Mouse (Mus musculus): ENCODE results near the gene Smoc2.

The Smoc2 gene

GRCm38 (mm10) chr17:14346891-14347290, 67.6 kb downstream of the Smoc2 start:
- no peak for DNase-seq (ENCODE audit: low spot score in 2 of 2)

GRCm38 (mm10) chr17:14349086-14349814, 69.9 kb downstream of the Smoc2 start:
- no peak for DNase-seq (ENCODE audit: low spot score in 2 of 2)

- DNase-seq (ENCODE audit: low spot score in 2 of 2): no peak
Observed at GRCm38 (mm10) chr17:14353219-14354079, 74.1 kb downstream of the Smoc2 start.

- no peak for DNase-seq (ENCODE audit: low spot score in 2 of 2)
Observed at GRCm38 (mm10) chr17:14361511-14361910, 82.2 kb downstream of the Smoc2 start.

- peak; percentile 50 to 52 for DNase-seq (ENCODE audit: low spot score in 2 of 2)
Observed at GRCm38 (mm10) chr17:14370476-14370875, 91.2 kb downstream of the Smoc2 start.

- DNase-seq (ENCODE audit: low spot score in 2 of 2): no peak
Observed at GRCm38 (mm10) chr17:14371606-14372005, 92.3 kb downstream of the Smoc2 start.

GRCm38 (mm10) chr17:14372324-14373145, 93.2 kb downstream of the Smoc2 start:
- peak; percentile 18 to 32 for DNase-seq (ENCODE audit: low spot score in 2 of 2)

- DNase-seq (ENCODE audit: low spot score in 2 of 2): no peak
Observed at GRCm38 (mm10) chr17:14378692-14379446, 99.6 kb downstream of the Smoc2 start.

DNA sequence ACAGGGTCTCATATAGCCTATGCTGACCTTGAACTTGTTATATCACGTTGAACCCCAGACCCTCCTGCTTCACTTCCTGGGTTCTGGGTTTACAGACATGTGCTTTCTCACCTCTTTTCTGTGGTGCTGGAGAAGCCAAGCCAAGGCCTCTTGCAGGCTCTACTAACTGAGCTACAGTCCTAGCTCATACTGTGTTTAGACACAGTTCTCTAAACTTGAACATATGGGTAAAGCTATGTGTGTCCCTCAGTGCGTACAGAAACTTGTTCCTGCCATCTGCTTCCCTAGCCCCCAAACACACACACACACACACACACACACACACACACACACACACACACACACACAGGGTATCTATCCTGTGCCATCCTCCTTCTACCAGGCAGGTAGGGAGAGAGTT, 100.2 kb downstream of the Smoc2 start:
- no peak for DNase-seq (ENCODE audit: low spot score in 2 of 2)

DNA sequence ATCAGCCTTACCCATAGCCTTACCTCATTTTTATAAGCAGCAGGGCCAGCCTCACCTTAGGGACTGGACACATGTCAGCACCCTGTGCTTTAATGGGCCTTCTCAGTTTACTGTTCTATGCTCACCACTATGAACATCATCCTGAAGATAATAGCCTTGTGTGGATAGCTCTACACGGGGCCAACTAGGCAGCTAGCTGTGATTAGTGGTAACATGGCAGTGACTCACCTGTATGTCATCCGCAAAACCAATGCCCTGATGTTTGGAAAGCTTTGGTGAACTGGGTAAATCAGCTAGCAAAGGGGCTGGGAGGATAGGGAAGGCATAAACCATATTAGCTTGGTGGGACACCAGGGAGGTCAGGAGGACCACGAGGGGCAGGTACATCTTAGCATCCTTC, 100.7 kb downstream of the Smoc2 start:
- no peak for DNase-seq (ENCODE audit: low spot score in 2 of 2)

DNA sequence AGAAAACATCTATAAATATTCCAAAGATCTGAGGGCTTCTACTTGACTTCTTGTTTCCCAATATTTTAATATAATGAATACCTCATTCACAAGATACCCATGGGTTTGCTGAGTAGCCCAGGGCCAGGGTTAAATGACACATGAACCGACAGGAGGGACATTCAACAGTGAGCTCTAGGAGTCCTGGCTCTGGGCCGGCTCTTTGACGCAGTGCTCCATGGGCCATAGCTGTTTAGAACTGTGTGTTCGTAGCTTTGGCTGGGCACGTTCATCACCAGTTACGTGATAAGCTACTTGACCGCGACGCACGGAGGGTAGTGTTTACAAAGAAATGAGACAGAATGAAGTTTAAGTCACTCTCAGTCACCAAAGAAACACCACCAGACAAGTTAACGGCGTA, 101.2 kb downstream of the Smoc2 start:
- DNase-seq (ENCODE audit: low spot score in 2 of 2): no peak

GRCm38 (mm10) chr17:14381482-14381881, 102.2 kb downstream of the Smoc2 start:
- no peak for DNase-seq (ENCODE audit: low spot score in 2 of 2)

DNA sequence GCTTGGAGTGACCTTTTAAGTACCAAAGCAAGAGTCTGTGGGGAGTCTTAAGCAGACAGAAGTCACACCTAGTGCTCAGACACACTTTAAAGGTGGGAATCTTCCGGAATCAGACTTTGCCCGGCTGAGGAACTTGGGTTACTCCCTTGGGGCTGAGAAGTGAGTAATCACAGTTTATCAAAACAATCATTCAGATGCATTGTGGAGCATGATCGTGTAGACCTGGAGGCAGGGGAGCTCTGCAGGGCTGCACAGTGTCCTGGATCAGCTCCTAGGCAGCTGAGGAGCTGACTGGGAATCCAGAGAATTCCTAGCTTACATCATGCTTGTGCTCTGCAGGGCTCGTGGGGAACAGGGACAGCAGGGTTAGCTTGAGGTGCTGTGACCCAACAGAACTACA, 104.7 kb downstream of the Smoc2 start:
- no peak for DNase-seq (ENCODE audit: low spot score in 2 of 2)

- no peak for DNase-seq (ENCODE audit: low spot score in 2 of 2)
Observed at GRCm38 (mm10) chr17:14384980-14385379, 105.7 kb downstream of the Smoc2 start.

DNA sequence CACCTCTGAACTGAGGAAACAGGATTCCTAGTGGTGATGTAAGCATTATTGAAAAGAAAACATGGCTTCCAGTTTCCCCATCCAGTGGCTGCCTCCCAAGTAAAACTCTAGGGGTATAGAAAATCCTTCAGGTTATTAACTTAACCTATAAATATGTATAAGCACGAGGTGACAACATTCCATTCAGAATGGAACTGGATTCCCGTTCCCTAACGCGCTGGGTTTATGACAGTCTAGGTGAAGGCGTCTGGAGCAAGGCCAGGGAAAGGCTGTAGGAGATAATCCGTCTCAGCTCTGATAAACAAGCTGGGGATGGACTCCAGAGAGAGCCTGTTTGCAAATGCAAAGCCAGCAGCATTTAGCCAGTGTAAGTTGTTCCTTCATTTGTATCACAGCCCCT, 108.0 kb downstream of the Smoc2 start:
- no peak for DNase-seq (ENCODE audit: low spot score in 2 of 2)

DNA sequence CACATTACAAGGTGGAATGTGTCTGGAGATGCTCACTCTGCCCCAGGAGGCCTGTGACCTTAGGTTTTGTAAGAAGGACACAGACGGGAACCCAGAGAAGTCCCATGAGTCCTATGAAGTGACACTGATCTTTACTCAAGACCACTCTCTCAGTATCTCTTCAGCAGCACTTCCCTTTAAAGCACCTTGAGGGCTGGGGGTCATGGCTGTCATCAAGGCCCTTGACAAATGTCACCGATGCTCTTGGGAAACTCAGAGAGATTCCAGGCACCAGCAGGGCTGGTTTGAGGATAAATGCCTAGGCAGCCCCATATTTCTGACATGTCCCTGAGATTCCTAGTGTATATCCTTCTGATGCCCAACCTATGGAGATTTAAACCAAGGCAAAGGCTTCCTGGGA, 113.1 kb downstream of the Smoc2 start:
- DNase-seq (ENCODE audit: low spot score in 2 of 2): no peak

DNA sequence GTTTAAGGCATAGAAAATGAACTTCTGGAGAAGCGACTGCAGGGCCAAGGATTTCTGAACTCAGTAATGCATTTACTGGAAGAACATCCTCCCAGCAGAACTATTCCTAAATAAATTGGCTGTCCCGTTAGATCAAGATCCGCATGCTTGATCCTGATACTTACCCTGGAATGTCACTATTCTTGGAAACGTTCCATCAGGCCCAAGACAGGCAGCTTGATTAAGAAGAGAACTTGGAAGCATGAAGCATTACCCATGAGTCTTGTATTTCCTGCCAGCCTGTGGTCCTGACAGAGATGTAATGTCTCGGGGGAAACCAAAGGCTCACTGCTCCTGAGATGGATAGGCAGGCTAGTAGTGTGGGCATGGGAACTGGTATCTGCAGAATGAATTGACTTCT, 115.6 kb downstream of the Smoc2 start:
- DNase-seq (ENCODE audit: low spot score in 2 of 2): no peak

DNA sequence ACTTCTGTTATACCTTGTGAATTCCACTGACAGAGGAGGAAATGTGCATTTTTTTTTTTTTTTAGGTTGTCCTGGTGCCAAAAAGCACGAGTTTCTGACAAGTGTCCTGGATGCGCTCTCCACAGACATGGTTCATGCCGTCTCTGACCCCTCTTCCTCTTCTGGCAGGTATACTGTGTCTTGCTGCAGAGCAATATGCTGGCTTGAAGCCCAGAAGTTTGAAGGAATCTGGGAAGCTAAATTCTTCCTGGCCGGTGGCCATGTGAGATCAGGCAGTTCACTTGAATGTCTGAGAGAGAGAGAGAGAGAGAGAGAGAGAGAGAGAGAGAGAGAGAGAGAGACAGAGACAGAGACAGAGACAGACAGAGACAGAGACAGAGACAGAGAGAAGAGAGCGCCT, 118.2 kb downstream of the Smoc2 start:
- peak; percentile 13 to 17 for DNase-seq (ENCODE audit: low spot score in 2 of 2)

- DNase-seq (ENCODE audit: low spot score in 2 of 2): no peak
Observed at GRCm38 (mm10) chr17:14398650-14399424, 119.5 kb downstream of the Smoc2 start.

GRCm38 (mm10) chr17:14400960-14401359, 121.7 kb downstream of the Smoc2 start:
- peak in 1 of 2 experiments; percentile 6 for DNase-seq (ENCODE audit: low spot score in 2 of 2)

GRCm38 (mm10) chr17:14407874-14408273, 128.6 kb downstream of the Smoc2 start:
- no peak for DNase-seq (ENCODE audit: low spot score in 2 of 2)
